Mouse (Mus musculus) frontal cortex, postnatal 10 days (tissue): Measurements from ENCODE around the gene Gm10521.
A peak's percentile ranks its signal among the peaks of the same experiment; 100 is the strongest.
"Not testable (repeated sequence)": the region's sequence is repeated elsewhere in the genome, so short reads cannot be mapped to it uniquely, and the experiment has no call there.

Source experiments
- DNase-seq, 2 experiments: peaks; one replicate each; pipeline ENCODE4 v3.0.0; 2022; ENCODE audit warnings: low spot score in 2 of 2, mixed read lengths in 1 of 2

Gene Gm10521

GRCm38 (mm10) chr1:171895364-171895763 lies at the start of gene Gm10521:
TSS of gene Gm10521 (plus strand) at chr1:171895664.
- DNase-seq, result not testable (repeated sequence)

- DNase-seq, result no peak
Observed at GRCm38 (mm10) chr1:171848201-171848600, 47.3 kb upstream of the Gm10521 start.

GRCm38 (mm10) chr1:171848757-171849156 lies 46.7 kb upstream of the Gm10521 start:
- DNase-seq, result no peak

- DNase-seq, result no peak
Observed at GRCm38 (mm10) chr1:171849454-171849853, 46.0 kb upstream of the Gm10521 start.

- no peak for DNase-seq
Observed at GRCm38 (mm10) chr1:171865467-171865866, 30.0 kb upstream of the Gm10521 start.

GRCm38 (mm10) chr1:171886989-171887388 lies 8.5 kb upstream of the Gm10521 start:
- peak in 1 of 2 experiments; percentile 10 for DNase-seq

GRCm38 (mm10) chr1:171904011-171904410 lies 8.5 kb downstream of the Gm10521 start:
- no peak for DNase-seq

- no peak for DNase-seq
Observed at GRCm38 (mm10) chr1:171915638-171916458, 20.4 kb downstream of the Gm10521 start.

GRCm38 (mm10) chr1:171917305-171918039 lies 22.0 kb downstream of the Gm10521 start, which contains the start of gene Slamf6:
TSS of gene Slamf6 (plus strand) at chr1:171917515.
- DNase-seq, result no peak

- DNase-seq, result no peak
Observed at GRCm38 (mm10) chr1:171918136-171918920, 22.9 kb downstream of the Gm10521 start.

- no peak for DNase-seq
Observed at GRCm38 (mm10) chr1:171919193-171919592, 23.7 kb downstream of the Gm10521 start.

- no peak for DNase-seq
Observed at GRCm38 (mm10) chr1:171919901-171920510, 24.5 kb downstream of the Gm10521 start.

GRCm38 (mm10) chr1:171920989-171921621 lies 25.6 kb downstream of the Gm10521 start:
- DNase-seq, result no peak

GRCm38 (mm10) chr1:171921641-171922040 lies 26.2 kb downstream of the Gm10521 start:
- DNase-seq, result no peak

- DNase-seq, result no peak
Observed at GRCm38 (mm10) chr1:171922844-171923243, 27.4 kb downstream of the Gm10521 start.

- no peak for DNase-seq
Observed at GRCm38 (mm10) chr1:171924900-171925299, 29.4 kb downstream of the Gm10521 start.

GRCm38 (mm10) chr1:171933851-171934250 lies 38.4 kb downstream of the Gm10521 start:
- no peak for DNase-seq

- DNase-seq, result no peak
Observed at GRCm38 (mm10) chr1:171938952-171939948, 43.8 kb downstream of the Gm10521 start.

- no peak for DNase-seq
Observed at GRCm38 (mm10) chr1:171940626-171941025, 45.2 kb downstream of the Gm10521 start.
